Mouse (Mus musculus) small intestine, adult 2 months (tissue): Measurements from ENCODE around the gene Heg1.

Experiments
- CTCF ChIP-seq: fragments of 200-500 bp; IDR thresholded peaks from 2 replicates; pipeline ENCODE4 v1.5.1; 2012; ENCODE audit warnings: low read depth, mild to moderate bottlenecking, control low read depth, inconsistent platforms, low read length, moderate library complexity, mixed read lengths; ENCODE audit not compliant: insufficient replicate concordance, insufficient read length; ENCODE audit errors: extremely low read depth
- POLR2A ChIP-seq: fragments of 200-500 bp; IDR thresholded peaks from 2 replicates; pipeline ENCODE4 v1.6.1; 2012; ENCODE audit warnings: low read depth, mild to moderate bottlenecking, control low read depth, inconsistent platforms, low read length, moderate library complexity

DNA sequence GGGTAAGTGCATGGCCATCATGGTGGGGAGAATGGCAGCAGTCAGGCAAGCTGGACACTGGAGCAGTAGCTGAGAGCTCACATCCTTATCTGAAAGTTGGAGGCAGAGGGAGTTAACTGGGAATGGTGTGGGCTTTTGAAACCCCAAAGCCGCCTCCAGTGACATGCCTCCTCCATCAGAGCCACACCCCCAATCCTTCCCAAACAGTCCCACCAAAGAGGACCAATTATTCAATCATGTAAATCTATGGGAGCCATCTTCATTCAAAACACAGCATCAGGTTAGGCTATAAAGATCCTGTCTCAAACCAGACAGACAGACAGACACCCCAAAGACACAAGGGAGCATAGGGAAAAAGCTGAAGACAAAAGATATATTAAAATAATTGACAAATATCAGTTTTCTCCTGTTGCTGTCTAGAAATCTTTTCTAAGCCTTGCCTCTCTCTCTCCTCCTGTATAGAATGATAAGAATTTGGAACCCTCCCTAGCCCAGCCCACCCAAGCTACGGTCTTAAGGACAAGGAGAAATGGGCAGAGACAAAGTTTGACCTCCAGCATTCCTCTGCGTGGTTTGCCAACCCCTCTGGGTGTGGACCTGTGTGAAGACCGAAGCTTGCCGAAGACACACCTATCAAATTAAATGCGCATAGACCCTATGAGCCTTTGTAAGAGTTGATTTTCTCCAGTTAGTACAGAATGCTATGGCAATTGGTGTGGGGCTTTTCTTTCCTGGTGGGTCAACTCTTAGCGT lies 134.4 kb downstream of the Heg1 start:
- no peak for TF ChIP-seq CTCF
- no peak for TF ChIP-seq POLR2A
